Mouse (Mus musculus) kidney, adult 2 months (tissue): Measurements from ENCODE around the gene L3mbtl4. TPM values are rescaled to one million over a fixed set of nuclear protein-coding genes. Genes with fewer than 3 reads are reported as not detected.
A peak's percentile ranks its signal among the peaks of the same experiment; 100 is the strongest.

Experiments
- DNase-seq: peaks from one replicate; pipeline ENCODE4 v3.0.0; 2021
- H3K27ac ChIP-seq: fragments of 200-500 bp; 2 replicates; pipeline ENCODE4 v1.5.1; 2012; ENCODE audit warnings: low read depth, low read length, control low read depth, inconsistent platforms; ENCODE audit not compliant: insufficient read depth
- H3K27me3 ChIP-seq: fragments of 200-500 bp; replicated peaks from 2 replicates; pipeline ENCODE4 v1.6.1; 2012; ENCODE audit warnings: mild to moderate bottlenecking, moderate library complexity, low read length, inconsistent platforms; ENCODE audit not compliant: control insufficient read depth, insufficient read depth
- H3K36me3 ChIP-seq: fragments of 200-500 bp; 2 replicates; pipeline ENCODE4 v1.6.1; 2012; ENCODE audit warnings: mild to moderate bottlenecking, moderate library complexity, low read length, inconsistent platforms; ENCODE audit not compliant: control insufficient read depth, insufficient read depth
- H3K4me1 ChIP-seq: fragments of 200-500 bp; 2 replicates; pipeline ENCODE4 v1.6.1; 2011; ENCODE audit warnings: low read length; ENCODE audit not compliant: control insufficient read depth, insufficient read depth
- H3K4me3 ChIP-seq: fragments of 200-500 bp; 2 replicates; pipeline ENCODE4 v1.5.1; 2011; ENCODE audit warnings: mild to moderate bottlenecking, low read depth, low read length, control low read depth; ENCODE audit not compliant: insufficient read depth
- CTCF ChIP-seq: fragments of 200-500 bp; conservative IDR thresholded peaks from 2 replicates; pipeline ENCODE4 v1.5.1; 2011; ENCODE audit warnings: low read depth, mild to moderate bottlenecking, control low read depth, low read length, moderate library complexity, mixed read lengths; ENCODE audit not compliant: insufficient read depth, insufficient read length
- POLR2A ChIP-seq: fragments of 200-500 bp; IDR thresholded peaks from one replicate; pipeline ENCODE4 v1.6.1; 2011; ENCODE audit warnings: low read depth, low read length, control low read depth
- WGBS: fragments of 180-500 bp; shearing (Covaris S2); methylation state at CpG from one replicate; pipeline ENCODE4 v1.1.7; 2018; 5-methylcytosine and 5-hydroxymethylcytosine counted together
- polyA plus RNA-seq: library from polyadenylated mRNA; depleted of rRNA; stranded (reverse); fragments of >200 nt; gene quantifications from 2 replicates; pipeline ENCODE4 v1.2.3, GENCODE M21; 2012

L3mbtl4 gene
- polyA plus RNA-seq, 1 experiment: 0.36 TPM

DNA sequence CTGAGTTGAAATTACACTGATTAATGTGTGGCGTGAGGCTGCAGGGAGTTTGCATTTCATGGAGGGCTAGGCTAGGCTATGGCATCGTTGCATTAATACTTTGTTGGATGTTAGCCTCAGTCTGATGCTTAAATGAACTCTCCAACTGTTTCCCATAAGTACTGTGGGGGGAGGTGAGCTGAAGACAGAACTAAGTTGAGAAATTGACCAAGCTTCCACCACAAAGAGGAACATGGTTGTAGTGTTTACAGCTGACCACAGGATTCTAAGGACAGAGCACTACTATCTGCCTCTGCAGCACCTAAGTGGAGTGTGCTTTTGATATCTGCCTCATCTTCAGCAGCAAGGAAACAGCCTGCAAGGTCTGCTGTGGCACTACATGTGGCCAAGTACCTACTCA lies 1.5 kb downstream of the L3mbtl4 start:
- 70% methylated on average over 2 of the region's 2 CpGs for WGBS
- Histone ChIP-seq H3K36me3 (no peaks in the 10 kb centered on the region), H3K27ac (no peak overlapping the region), H3K27me3 (0 out of 2 replicates have a peak, but pooled peaks cover 1% of the 10 kb centered on the region), H3K4me3 (no peak overlapping the region), H3K4me1 (peaks cover 4% of the 10 kb centered on the region; the same call in 1 of the 2 replicates)
- DNase-seq: no peak
- TF ChIP-seq POLR2A (no peak), CTCF (no peak)

DNA sequence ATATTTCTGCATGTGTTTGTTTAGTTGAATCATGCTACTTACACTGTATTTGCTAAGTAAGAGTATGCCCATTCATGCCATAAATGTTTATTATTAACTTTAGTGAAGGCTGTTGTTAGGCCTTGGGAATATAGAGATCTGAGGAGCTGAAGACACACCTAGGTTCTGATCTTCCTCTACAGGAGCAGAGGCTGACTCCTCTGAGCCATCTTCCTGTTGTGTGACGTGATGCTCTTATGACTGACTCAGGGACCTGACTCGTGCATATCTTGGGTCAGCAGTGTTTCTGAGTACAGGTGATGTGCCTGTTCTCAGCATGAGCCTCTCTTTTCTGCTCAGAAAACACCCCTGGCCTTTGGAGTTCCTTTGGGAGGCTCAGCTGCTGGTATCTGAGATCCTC lies 7.3 kb downstream of the L3mbtl4 start:
- WGBS: 84% methylated on average over 2 of the region's 2 CpGs
- TF ChIP-seq POLR2A (no peak), CTCF (no peak)
- H3K27ac ChIP-seq: no peak overlapping the region
- H3K27me3 ChIP-seq: no peaks in the 10 kb centered on the region
- no peak for DNase-seq
- no peak overlapping the region for H3K4me3 ChIP-seq
- H3K36me3 ChIP-seq: no peaks in the 10 kb centered on the region
- H3K4me1 ChIP-seq: no peaks in the 10 kb centered on the region

DNA sequence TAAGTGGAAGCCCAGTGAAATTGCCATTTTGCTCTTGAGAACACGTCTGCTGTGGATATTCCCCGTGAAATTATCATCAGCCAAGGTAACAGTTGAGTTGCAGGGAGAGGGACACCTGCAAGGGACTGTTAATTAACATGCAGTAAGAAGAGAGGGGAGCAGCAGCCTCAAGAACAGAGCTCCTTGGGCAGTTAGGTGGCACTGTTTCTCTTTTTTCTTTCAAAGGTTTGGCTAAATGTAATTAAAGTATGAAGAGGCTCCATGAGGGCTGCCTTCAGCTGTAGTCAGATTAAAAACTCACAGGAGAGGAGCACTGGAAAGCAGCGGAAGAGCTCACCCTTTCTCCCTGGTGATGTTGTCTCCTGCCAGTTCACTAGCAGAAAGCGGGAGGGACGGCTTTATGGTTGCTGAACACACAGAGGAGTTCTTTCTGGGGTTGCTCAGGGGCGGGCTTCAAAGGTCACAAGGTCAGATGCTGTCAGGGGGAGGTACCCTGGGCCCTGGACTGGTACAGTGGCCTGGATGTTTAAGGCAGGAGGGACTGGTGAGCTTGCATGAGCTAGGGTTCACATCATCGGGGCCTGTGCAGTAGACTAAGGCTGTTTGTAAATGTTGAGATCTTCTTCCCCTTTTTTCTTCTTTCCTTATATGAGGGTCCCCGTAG lies 11.7 kb downstream of the L3mbtl4 start:
- TF ChIP-seq POLR2A: no peak
- TF ChIP-seq CTCF: peak; percentile 40
- no peaks in the 10 kb centered on the region for H3K27me3 ChIP-seq
- H3K36me3 ChIP-seq: no peaks in the 10 kb centered on the region
- peaks cover 2% of the 10 kb centered on the region; the same call in 1 of the 2 replicates for H3K4me1 ChIP-seq
- DNase-seq: peak; percentile 13
- no peak overlapping the region for H3K27ac ChIP-seq
- no peak overlapping the region for H3K4me3 ChIP-seq
- WGBS: 38% methylated on average over 8 of the region's 8 CpGs

GRCm38 (mm10) chr17:68288094-68288493 lies 14.5 kb downstream of the L3mbtl4 start:
- H3K27me3 ChIP-seq: no peaks in the 10 kb centered on the region
- WGBS: 91% methylated on average over 4 of the region's 4 CpGs
- DNase-seq: no peak

DNA sequence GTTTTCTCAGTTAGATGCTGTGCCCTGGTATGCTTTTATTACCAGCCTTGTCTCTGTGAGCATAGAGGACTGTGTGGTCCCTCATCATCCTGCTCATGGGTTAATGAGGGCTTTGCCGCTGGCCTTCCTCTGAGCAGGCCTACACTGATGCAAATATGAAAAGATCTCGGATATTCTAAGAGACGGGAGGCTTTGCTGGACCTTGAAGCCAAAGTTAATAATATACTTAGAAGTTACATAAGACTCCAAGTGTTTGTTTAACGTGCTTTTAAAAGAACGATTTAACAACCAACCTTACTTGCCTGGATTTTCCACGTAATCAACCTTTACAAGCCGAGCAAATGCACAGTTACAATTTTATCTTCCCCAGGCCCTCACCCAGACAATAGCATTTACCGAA lies 15.1 kb downstream of the L3mbtl4 start:
- no peaks in the 10 kb centered on the region for H3K27me3 ChIP-seq
- no peaks in the 10 kb centered on the region for H3K36me3 ChIP-seq
- H3K27ac ChIP-seq: no peak overlapping the region; the same call in 1 of the 2 replicates
- peaks cover 2% of the 10 kb centered on the region; the same call in 1 of the 2 replicates for H3K4me1 ChIP-seq
- H3K4me3 ChIP-seq: no peak overlapping the region
- 38% methylated on average over 8 of the region's 8 CpGs for WGBS
- peak; percentile 68 for DNase-seq
- TF ChIP-seq CTCF: no peak
- no peak for TF ChIP-seq POLR2A

More at GRCm38 (mm10) chr17:68288094-68288493, 14.5 kb downstream of the L3mbtl4 start:
- TF ChIP-seq CTCF: no peak
- TF ChIP-seq POLR2A: no peak
- H3K27ac ChIP-seq: no peak overlapping the region
- peaks cover 2% of the 10 kb centered on the region; the same call in 1 of the 2 replicates for H3K4me1 ChIP-seq
- no peaks in the 10 kb centered on the region for H3K36me3 ChIP-seq
- no peak overlapping the region for H3K4me3 ChIP-seq

- peaks cover 2% of the 10 kb centered on the region; the same call in 1 of the 2 replicates for H3K4me1 ChIP-seq
- WGBS: 72% methylated on average over 9 of the region's 9 CpGs
- DNase-seq: no peak
- H3K27me3 ChIP-seq: no peaks in the 10 kb centered on the region
- H3K27ac ChIP-seq: no peak overlapping the region
- no peaks in the 10 kb centered on the region for H3K36me3 ChIP-seq
- no peak overlapping the region for H3K4me3 ChIP-seq
- TF ChIP-seq CTCF (no peak), POLR2A (no peak)
Observed at GRCm38 (mm10) chr17:68291713-68292364, 18.2 kb downstream of the L3mbtl4 start.

DNA sequence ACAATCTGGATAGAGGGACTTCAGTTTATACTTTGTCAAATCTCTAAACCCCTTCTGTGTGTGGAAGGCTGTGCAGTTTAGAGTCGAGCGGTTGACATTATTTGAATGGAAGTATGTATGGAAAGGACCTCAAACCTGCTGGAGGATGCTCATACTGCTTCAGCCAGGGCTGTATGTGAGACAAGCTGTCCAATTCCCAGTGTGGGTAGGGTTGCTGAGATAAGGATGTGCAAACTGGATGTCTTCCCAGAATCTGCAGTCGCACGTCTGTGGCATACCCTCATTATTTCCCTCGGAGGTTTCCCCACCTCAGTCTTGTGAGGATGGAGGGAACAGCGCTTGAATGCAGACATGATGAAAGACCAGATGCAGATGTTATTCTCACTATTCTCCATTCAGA lies 34.8 kb downstream of the L3mbtl4 start:
- H3K27me3 ChIP-seq: no peaks in the 10 kb centered on the region
- TF ChIP-seq POLR2A: no peak
- TF ChIP-seq CTCF: no peak
- 84% methylated on average over 6 of the region's 6 CpGs for WGBS
- H3K4me1 ChIP-seq: no peaks in the 10 kb centered on the region
- no peaks in the 10 kb centered on the region for H3K36me3 ChIP-seq
- H3K4me3 ChIP-seq: no peak overlapping the region
- H3K27ac ChIP-seq: no peak overlapping the region
- DNase-seq: no peak
